Mouse (Mus musculus) lung, postnatal 0 days (tissue): ENCODE data around the gene Samd4b. TPM values are rescaled to one million over a fixed set of nuclear protein-coding genes. Genes with fewer than 3 reads are reported as not detected.
"Not testable (repeated sequence)": the region's sequence is repeated elsewhere in the genome, so short reads cannot be mapped to it uniquely, and the experiment has no call there.

ENCODE experiments used
- ATAC-seq: fragments of 200-750 bp; cut with Nextera tagmentation; 2 replicates; pipeline ENCODE4 v1.8.0; 2017; ENCODE audit warnings: moderate library complexity
- DNase-seq: peaks from one replicate; pipeline ENCODE4 v3.0.0-alpha.2; 2016; ENCODE audit warnings: low spot score
- H3K27ac ChIP-seq: fragments of 300-500 bp; sonication (generic); 2 replicates; pipeline ENCODE4 v1.5.1; 2014; ENCODE audit warnings: antibody characterized with exemption, mild to moderate bottlenecking, low read length, mixed read lengths
- H3K27me3 ChIP-seq: fragments of 300-500 bp; sonication (generic); replicated peaks from 2 replicates; pipeline ENCODE4 v1.6.1; 2014; ENCODE audit warnings: low read length, mixed read lengths; ENCODE audit not compliant: insufficient read depth
- H3K36me3 ChIP-seq: fragments of 300-500 bp; sonication (generic); 2 replicates; pipeline ENCODE4 v1.6.1; 2014; ENCODE audit warnings: low read length, mixed read lengths; ENCODE audit not compliant: insufficient read depth
- H3K4me1 ChIP-seq: fragments of 300-500 bp; sonication (generic); 2 replicates; pipeline ENCODE4 v1.6.1; 2014; ENCODE audit warnings: antibody characterized with exemption, low read depth, low read length, mixed read lengths; ENCODE audit not compliant: insufficient read depth
- H3K4me2 ChIP-seq: fragments of 300-500 bp; sonication (generic); replicated peaks from 2 replicates; pipeline ENCODE4 v1.6.1; 2014; ENCODE audit warnings: low read depth, mild to moderate bottlenecking, low read length, moderate library complexity, mixed read lengths
- H3K4me3 ChIP-seq: fragments of 300-500 bp; sonication (generic); 2 replicates; pipeline ENCODE4 v1.5.1; 2014; ENCODE audit warnings: low read depth, low read length
- H3K9ac ChIP-seq: fragments of 300-500 bp; sonication (generic); replicated peaks from 2 replicates; pipeline ENCODE4 v1.6.1; 2014; ENCODE audit warnings: low read depth, mild to moderate bottlenecking
- H3K9me3 ChIP-seq: fragments of 300-500 bp; sonication (generic); 2 replicates; pipeline ENCODE4 v1.6.1; 2016; ENCODE audit warnings: low read length, mixed read lengths
- CTCF ChIP-seq: IDR thresholded peaks from 2 replicates; pipeline ENCODE4 v1.5.1; 2016; ENCODE audit warnings: antibody characterized with exemption, mild to moderate bottlenecking
- EP300 ChIP-seq: IDR thresholded peaks from 2 replicates; pipeline ENCODE4 v1.6.1; 2016; ENCODE audit warnings: antibody characterized with exemption, mild to moderate bottlenecking, control low read depth
- WGBS: fragments of 180-500 bp; shearing (Covaris S2); extraction: QIAGEN DNeasy Blood & Tissue Kit; methylation state at CpG from one replicate; pipeline ENCODE4 v1.1.7; 2014; 5-methylcytosine and 5-hydroxymethylcytosine counted together
- polyA plus RNA-seq: library from polyadenylated mRNA; unstranded; fragments of >200 nt; fragmentation: Nextera tagmentation; extraction: Ambion mirVana; gene quantifications from 2 replicates; pipeline ENCODE4 v1.2.1, GENCODE M21; 2015

Gene Samd4b
- polyA plus RNA-seq, 1 experiment from 2014 or later = 13.4 TPM

DNA sequence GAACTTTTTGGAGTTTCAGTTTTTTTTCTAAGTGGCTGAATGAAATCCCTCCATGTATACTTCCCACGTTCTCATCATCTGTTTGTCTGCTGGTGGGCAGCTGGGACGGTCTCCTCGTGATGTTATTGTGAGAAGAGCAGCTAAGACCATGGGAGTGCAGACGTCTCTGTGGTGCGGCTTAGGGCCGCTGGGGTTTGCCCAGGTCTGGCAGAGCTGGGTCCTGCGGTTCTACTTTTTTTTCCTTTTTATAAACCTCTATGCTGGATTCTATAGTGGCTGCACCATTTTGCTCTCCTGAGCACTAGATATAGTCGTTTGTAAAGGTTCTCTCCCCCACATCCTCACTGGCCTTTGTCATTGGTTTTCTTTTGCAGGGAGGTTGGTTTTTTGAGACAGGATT lies 86.5 kb downstream of the Samd4b start:
- H3K9ac ChIP-seq = no peak overlapping the region
- ATAC-seq = no peak
- no peaks in the 10 kb centered on the region for H3K36me3 ChIP-seq
- H3K4me2 ChIP-seq = no peak overlapping the region
- no peaks in the 10 kb centered on the region for H3K9me3 ChIP-seq
- no peak for TF ChIP-seq EP300
- TF ChIP-seq CTCF = no peak
- 68% methylated on average over 8 of the region's 8 CpGs for WGBS
- H3K4me3 ChIP-seq = no peak overlapping the region
- H3K27me3 ChIP-seq = no peaks in the 10 kb centered on the region
- no peak overlapping the region for H3K27ac ChIP-seq
- no peak for DNase-seq
- H3K4me1 ChIP-seq = no peaks in the 10 kb centered on the region

- H3K9me3 ChIP-seq, H3K4me1 ChIP-seq, ATAC-seq, DNase-seq, H3K4me2 ChIP-seq, H3K9ac ChIP-seq, H3K4me3 ChIP-seq, H3K27ac ChIP-seq, H3K36me3 ChIP-seq, H3K27me3 ChIP-seq: not testable (repeated sequence)
- WGBS = 56% methylated on average over 8 of the region's 8 CpGs
Observed at GRCm38 (mm10) chr7:28510405-28510974, 87.5 kb downstream of the Samd4b start, which contains the start of gene Ifnl2. Gene Ifnl2, minus strand, starts transcription at chr7:28510455.

- DNase-seq, H3K36me3 ChIP-seq, H3K27me3 ChIP-seq, ATAC-seq, H3K4me3 ChIP-seq, H3K4me1 ChIP-seq, H3K27ac ChIP-seq, H3K4me2 ChIP-seq, H3K9me3 ChIP-seq, H3K9ac ChIP-seq: not testable (repeated sequence)
- WGBS = no CpG with 5 or more reads among the region's 2 CpGs
Observed at GRCm38 (mm10) chr7:28509121-28509520, 88.8 kb downstream of the Samd4b start.

GRCm38 (mm10) chr7:28505585-28505984 lies 92.4 kb downstream of the Samd4b start:
- 4% methylated on average over 5 of the region's 5 CpGs for WGBS
- ATAC-seq = no peak

DNA sequence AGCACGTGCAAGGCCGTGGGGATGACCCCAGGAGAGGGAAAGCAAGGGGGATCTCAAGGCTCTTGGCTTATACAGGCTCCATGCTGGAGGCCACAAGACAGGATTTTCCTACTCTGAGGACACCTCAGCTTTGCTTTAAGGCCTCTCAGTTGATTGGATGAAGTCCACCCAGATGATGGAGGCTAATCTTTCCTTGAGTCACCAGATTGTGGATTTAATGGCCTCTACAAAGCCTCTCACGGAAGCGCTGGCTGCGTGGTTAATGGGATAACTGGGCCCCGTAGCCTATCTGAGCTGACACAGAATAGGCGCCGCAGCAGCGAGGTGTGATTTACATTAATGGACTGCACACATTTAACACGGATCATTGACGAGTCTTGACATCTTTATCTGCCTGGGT lies 102.5 kb downstream of the Samd4b start:
- DNase-seq = no peak
- H3K4me2 ChIP-seq = no peak overlapping the region
- H3K4me3 ChIP-seq = no peak overlapping the region
- 58% methylated on average over 11 of the region's 11 CpGs for WGBS
- TF ChIP-seq CTCF (no peak), EP300 (no peak)
- H3K36me3 ChIP-seq = no peaks in the 10 kb centered on the region
- no peaks in the 10 kb centered on the region for H3K4me1 ChIP-seq
- H3K9ac ChIP-seq = no peak overlapping the region
- ATAC-seq = no peak
- H3K27ac ChIP-seq = no peak overlapping the region
- no peaks in the 10 kb centered on the region for H3K9me3 ChIP-seq
- H3K27me3 ChIP-seq = no peaks in the 10 kb centered on the region

More at GRCm38 (mm10) chr7:28505585-28505984, 92.4 kb downstream of the Samd4b start:
- H3K4me3 ChIP-seq = no peak overlapping the region
- TF ChIP-seq EP300 (no peak), CTCF (no peak)
- no peaks in the 10 kb centered on the region for H3K36me3 ChIP-seq
- no peak overlapping the region for H3K27ac ChIP-seq
- no peak for DNase-seq
- no peak overlapping the region for H3K9ac ChIP-seq
- H3K9me3 ChIP-seq = no peaks in the 10 kb centered on the region
- H3K27me3 ChIP-seq = no peaks in the 10 kb centered on the region
- H3K4me2 ChIP-seq = no peak overlapping the region
- no peaks in the 10 kb centered on the region for H3K4me1 ChIP-seq

DNA sequence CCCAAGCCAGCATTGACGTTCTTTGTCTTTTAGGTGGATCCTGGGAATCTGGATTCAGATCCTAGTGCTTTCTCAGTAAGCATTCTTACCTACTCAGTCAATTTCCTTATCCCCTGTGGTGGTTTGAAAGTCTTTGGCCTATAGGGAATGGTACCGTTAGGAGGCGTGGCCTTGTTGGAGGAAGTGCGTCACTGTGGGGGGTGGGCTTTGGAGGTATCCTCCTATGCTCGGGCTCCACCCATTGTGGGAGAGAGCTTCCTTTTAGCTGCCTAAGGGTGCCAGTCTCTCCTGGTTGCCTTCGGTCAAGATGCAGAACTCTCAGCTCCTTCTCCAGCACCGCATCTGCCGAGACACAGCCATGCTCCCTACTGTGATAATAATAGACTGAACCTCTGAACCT lies 105.6 kb downstream of the Samd4b start:
- no peaks in the 10 kb centered on the region for H3K27me3 ChIP-seq
- H3K4me3 ChIP-seq = no peak overlapping the region
- no peaks in the 10 kb centered on the region for H3K9me3 ChIP-seq
- no peaks in the 10 kb centered on the region for H3K4me1 ChIP-seq
- DNase-seq (no peak), ATAC-seq (no peak)
- H3K36me3 ChIP-seq = no peaks in the 10 kb centered on the region
- TF ChIP-seq CTCF = no peak
- TF ChIP-seq EP300 = no peak
- H3K4me2 ChIP-seq = no peak overlapping the region
- 88% methylated on average over 8 of the region's 8 CpGs for WGBS
- H3K9ac ChIP-seq = no peak overlapping the region
- H3K27ac ChIP-seq = no peak overlapping the region

GRCm38 (mm10) chr7:28490903-28491302 lies 107.0 kb downstream of the Samd4b start:
- no peak for DNase-seq
- Histone ChIP-seq H3K9me3 (no peaks in the 10 kb centered on the region), H3K36me3 (no peaks in the 10 kb centered on the region), H3K4me2 (no peak overlapping the region), H3K4me1 (no peaks in the 10 kb centered on the region), H3K27me3 (no peaks in the 10 kb centered on the region), H3K27ac (no peak overlapping the region), H3K4me3 (no peak overlapping the region), H3K9ac (no peak overlapping the region)
- WGBS = 27% methylated on average over 14 of the region's 14 CpGs
- TF ChIP-seq CTCF (no peak), EP300 (no peak)
- no peak for ATAC-seq
